ENCODE assay signal across 8 mouse cellular contexts in the genomic region with DNA sequence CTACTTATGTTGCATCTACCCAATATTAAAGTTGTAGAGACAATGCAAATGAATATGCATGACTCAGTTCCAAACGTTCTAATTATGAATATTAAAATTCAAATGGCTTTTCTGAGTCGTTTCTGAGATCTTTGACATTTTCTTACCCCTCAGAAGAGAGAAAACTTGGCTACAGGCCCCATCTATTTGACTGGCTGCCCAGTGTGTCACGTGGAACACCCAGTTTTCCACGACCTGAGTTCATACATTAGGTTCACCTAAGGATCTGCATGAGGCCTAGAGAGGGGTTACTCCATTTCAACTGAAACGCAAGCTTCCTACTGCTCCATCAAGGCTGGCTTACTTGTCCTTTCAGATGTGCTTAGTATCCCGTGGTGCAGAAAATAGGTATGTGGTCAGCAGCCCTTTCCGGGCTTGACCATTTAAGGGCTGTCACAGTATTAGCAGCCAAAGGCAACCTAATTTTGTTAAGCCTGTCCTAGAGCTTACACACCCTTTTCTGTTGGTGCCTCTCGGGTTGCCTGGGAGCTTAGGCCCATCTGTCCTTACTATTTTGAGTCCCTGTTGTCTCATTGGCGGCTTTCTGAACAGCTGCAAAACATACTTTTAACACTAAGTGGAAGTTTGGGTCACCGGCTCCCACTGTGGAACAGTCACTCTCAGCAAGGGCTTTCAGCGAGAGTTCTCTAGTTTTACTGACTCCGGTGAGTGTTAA. TPM values are rescaled to one million over a fixed set of nuclear protein-coding genes. Genes with fewer than 3 reads are reported as not detected.
DNase-seq lines count a peak whose midpoint lies in the region; ATAC-seq lines count a peak whose summit lies in the region.

A gene (plus strand): TSS at position 294 of the 715 bp plus-strand sequence.

- no peaks in the 10 kb centered on the region for H3K27me3 ChIP-seq in kidney, embryonic 14.5 days (ENCODE audit: control insufficient read depth, insufficient read depth, low read length)
- no peaks in the 10 kb centered on the region for H3K27me3 ChIP-seq in forebrain, embryonic 11.5 days (ENCODE audit: control insufficient read depth, insufficient read depth, low read length)
- peaks cover 17% of the 10 kb centered on the region for H3K27me3 ChIP-seq in megakaryocyte, embryonic 14.5 days (replicated peaks)

- no peak for DNase-seq in kidney, adult 18-20 months
- DNase-seq in adrenal gland, postnatal 4 days (ENCODE audit: low spot score in 2 of 2) = no peak
- DNase-seq in forebrain, embryonic 11.5 days (ENCODE audit: low spot score) = peak; percentile 43
- DNase-seq in heart, postnatal 25 days (ENCODE audit: low spot score) = no peak
- no peak for DNase-seq in layer of hippocampus, postnatal 14 days (ENCODE audit: low spot score in 2 of 2)
- no peak for DNase-seq in urinary bladder, postnatal 25 days (ENCODE audit: low spot score)

- no peaks in the 10 kb centered on the region; the same call in 1 of the 2 replicates for H3K36me3 ChIP-seq in kidney, embryonic 14.5 days (ENCODE audit: control insufficient read depth, insufficient read depth, low read length)
- no peaks in the 10 kb centered on the region for H3K36me3 ChIP-seq in forebrain, embryonic 11.5 days (ENCODE audit: control insufficient read depth, insufficient read depth, low read length)
- peaks cover 2% of the 10 kb centered on the region for H3K36me3 ChIP-seq in megakaryocyte, embryonic 14.5 days (replicated peaks; ENCODE audit: low read length)

- ATAC-seq in kidney, embryonic 14.5 days (ENCODE audit: low FRiP score, low TSS enrichment) = no peak
- ATAC-seq in forebrain, embryonic 11.5 days (replicated peaks; ENCODE audit: low FRiP score) = peak; percentile 34; the same call in 1 of the 2 replicates

- WGBS in kidney, embryonic 14.5 days = 48% methylated on average over 12 of the region's 12 CpGs
- 30% methylated on average over 12 of the region's 12 CpGs for WGBS in forebrain, embryonic 11.5 days

- no peaks in the 10 kb centered on the region for H3K4me1 ChIP-seq in kidney, embryonic 14.5 days (ENCODE audit: control insufficient read depth, insufficient read depth, low read length)
- H3K4me1 ChIP-seq in forebrain, embryonic 11.5 days (replicated peaks; ENCODE audit: control insufficient read depth, insufficient read depth, low read length) = no peaks in the 10 kb centered on the region; the same call in 1 of the 2 replicates
- peaks cover 19% of the 10 kb centered on the region for H3K4me1 ChIP-seq in megakaryocyte, embryonic 14.5 days

- peak within 1 kb of the TSS; percentile 44 for H3K4me2 ChIP-seq in kidney, embryonic 14.5 days (replicated peaks; ENCODE audit: low read depth, low read length)
- peak within 1 kb of the TSS; percentile 52 for H3K4me2 ChIP-seq in forebrain, embryonic 11.5 days (ENCODE audit: low read depth, low read length, severe bottlenecking)

- intact Hi-C loops in heart, postnatal 25 days (cut with DNase I) = loop anchor here (5.0 kb wide), 1 partner anchor 132 kb away; no protein-coding TSS in a partner anchor

- peak within 1 kb of the TSS; percentile 77 for H3K9ac ChIP-seq in kidney, embryonic 14.5 days (ENCODE audit: low read depth, low read length)
- H3K9ac ChIP-seq in forebrain, embryonic 11.5 days (ENCODE audit: low read length) = peak within 1 kb of the TSS; percentile 63

- peak within 1 kb of the TSS; percentile 59 for H3K4me3 ChIP-seq in kidney, embryonic 14.5 days (ENCODE audit: low read length)
- peak within 1 kb of the TSS; percentile 56 for H3K4me3 ChIP-seq in forebrain, embryonic 11.5 days (ENCODE audit: low read depth, low read length)
- peak within 1 kb of the TSS; percentile 94 for H3K4me3 ChIP-seq in megakaryocyte, embryonic 14.5 days (replicated peaks)

- peak within 1 kb of the TSS; percentile 59 for H3K27ac ChIP-seq in kidney, embryonic 14.5 days (ENCODE audit: low read depth, low read length)
- peak within 1 kb of the TSS; percentile 71 for H3K27ac ChIP-seq in forebrain, embryonic 11.5 days (ENCODE audit: low read depth, low read length)

- H3K9me3 ChIP-seq in kidney, embryonic 14.5 days (ENCODE audit: control insufficient read depth, low read length) = no peaks in the 10 kb centered on the region
- no peaks in the 10 kb centered on the region for H3K9me3 ChIP-seq in forebrain, embryonic 11.5 days (ENCODE audit: control insufficient read depth, low read length)
- H3K9me3 ChIP-seq in megakaryocyte, embryonic 14.5 days = no peaks in the 10 kb centered on the region

RNA-seq across cellular contexts. Expression of the gene that starts here (rescaled TPM):
- 38.8 and 39.6 TPM in 2 replicates for polyA plus RNA-seq in kidney, embryonic 14.5 days (2014; fragmentation: Nextera tagmentation; extraction: Ambion mirVana)
- 10 to 100 TPM; 27.5 to 32.8 TPM for total RNA-seq in adrenal gland, postnatal 4 days (2021)
- 32.8 and 36.3 TPM in 2 replicates for polyA plus RNA-seq in forebrain, embryonic 11.5 days (2014; fragmentation: Nextera tagmentation; extraction: Ambion mirVana)
- 10 to 100 TPM; 19.1 to 19.4 TPM for total RNA-seq in heart, postnatal 25 days (2021)
- total RNA-seq in layer of hippocampus, postnatal 14 days (2021) = 10 to 100 TPM; 34.7 to 38.0 TPM
- 0.97 and 3.0 TPM in 2 replicates for polyA plus RNA-seq in megakaryocyte, embryonic 14.5 days (2012; ENCODE audit: insufficient read depth, low replicate concordance)
